Comparison of ENCODE assay signal across 29 mouse cellular contexts in genomic region chr12:82186740-82187139, GRCm38 (mm10). TPM values are rescaled to one million over a fixed set of nuclear protein-coding genes. Genes with fewer than 3 reads are reported as not detected.
DNase-seq lines count a peak whose midpoint lies in the region; ATAC-seq and TF ChIP-seq lines count a peak whose summit lies in the region.
"Had no signal": no experiment of that assay in that cellular context is flagged by ENCODE, and none has a peak within 500 bp of the region (broad histone marks: within the 10 kb centered on the region; RNA-seq: fewer than 3 reads in every experiment).

No protein-coding gene starts in this region.

- peaks cover 39% of the 10 kb centered on the region for H3K4me1 ChIP-seq in heart, embryonic 15.5 days (replicated peaks)
- peaks cover 45% of the 10 kb centered on the region for H3K4me1 ChIP-seq in liver, embryonic 15.5 days (replicated peaks)
- H3K4me1 ChIP-seq in liver, embryonic 11.5 days (replicated peaks; ENCODE audit: control insufficient read depth, insufficient read depth, low read length), result peaks cover 39% of the 10 kb centered on the region
- peaks cover 43% of the 10 kb centered on the region for H3K4me1 ChIP-seq in midbrain, embryonic 10.5 days
- H3K4me1 ChIP-seq in midbrain, postnatal 0 days (ENCODE audit: insufficient read depth, low read length), result no peaks in the 10 kb centered on the region
- peaks cover 53% of the 10 kb centered on the region for H3K4me1 ChIP-seq in embryonic facial prominence, embryonic 10.5 days

- no peak for DNase-seq in heart, postnatal 10 days
- no peak for DNase-seq in liver, embryonic 11.5 days (ENCODE audit: low spot score)
- peak; percentile 3 for DNase-seq in midbrain, embryonic 10.5 days (ENCODE audit: low spot score)
- DNase-seq in midbrain, postnatal 0 days (ENCODE audit: low spot score), result no peak
- DNase-seq in embryonic facial prominence, embryonic 10.5 days (ENCODE audit: low spot score), result peak; percentile 2
- no peak for DNase-seq in adipocyte (ENCODE audit: low spot score)
- DNase-seq: adrenal gland, adult 8-10 months; cerebellum, adult 9-10 months; embryo, embryonic 11 days; gastrocnemius, postnatal 25 days; heart, postnatal 14 days; kidney, adult 8-10 months; kidney, postnatal 10 days; layer of hippocampus, adult 9-11 months; right cerebral cortex, adult 18-20 months; spleen, adult 18-20 months had no signal

- no peak overlapping the region for H3K4me2 ChIP-seq in heart, embryonic 15.5 days
- H3K4me2 ChIP-seq in liver, embryonic 15.5 days, result no peak overlapping the region
- H3K4me2 ChIP-seq in liver, embryonic 11.5 days, result no peak overlapping the region
- H3K4me2 ChIP-seq in midbrain, postnatal 0 days (ENCODE audit: low read depth, low read length, poor library complexity, severe bottlenecking), result no peak overlapping the region
- H3K4me2 ChIP-seq: embryonic facial prominence, embryonic 13.5 days; forebrain, embryonic 15.5 days; intestine, embryonic 15.5 days; limb, embryonic 15.5 days; midbrain, embryonic 11.5 days; neural tube, embryonic 12.5 days had no signal

- H3K9ac ChIP-seq in heart, embryonic 15.5 days, result no peak overlapping the region
- H3K9ac ChIP-seq in liver, embryonic 15.5 days, result no peak overlapping the region
- no peak overlapping the region for H3K9ac ChIP-seq in liver, embryonic 11.5 days (ENCODE audit: low read depth, low read length)
- no peak overlapping the region for H3K9ac ChIP-seq in midbrain, postnatal 0 days (replicated peaks; ENCODE audit: low read length, poor library complexity, severe bottlenecking)
- H3K9ac ChIP-seq: embryonic facial prominence, embryonic 13.5 days; forebrain, embryonic 15.5 days; intestine, embryonic 15.5 days; limb, embryonic 15.5 days; neural tube, embryonic 12.5 days had no signal

- H3K9me3 ChIP-seq in heart, embryonic 15.5 days (replicated peaks), result no peaks in the 10 kb centered on the region
- no peaks in the 10 kb centered on the region for H3K9me3 ChIP-seq in liver, embryonic 15.5 days (replicated peaks)
- H3K9me3 ChIP-seq in liver, embryonic 11.5 days (ENCODE audit: control insufficient read depth, low read length), result no peaks in the 10 kb centered on the region
- H3K9me3 ChIP-seq in midbrain, embryonic 10.5 days (replicated peaks), result peaks cover 26% of the 10 kb centered on the region
- no peaks in the 10 kb centered on the region for H3K9me3 ChIP-seq in midbrain, postnatal 0 days (ENCODE audit: low read length)
- peaks cover 13% of the 10 kb centered on the region; the same call in 1 of the 2 replicates for H3K9me3 ChIP-seq in embryonic facial prominence, embryonic 10.5 days
- H3K9me3 ChIP-seq: forebrain, embryonic 15.5 days; intestine, embryonic 15.5 days; limb, embryonic 10.5 days; limb, embryonic 15.5 days had no signal

- WGBS in heart, embryonic 15.5 days, result 67% methylated on average over 3 of the region's 3 CpGs
- WGBS in liver, embryonic 15.5 days (ENCODE audit: insufficient replicate concordance), result 37% methylated on average over 3 of the region's 3 CpGs
- WGBS in liver, embryonic 11.5 days, result 65% methylated on average over 3 of the region's 3 CpGs
- 76% methylated on average over 3 of the region's 3 CpGs for WGBS in midbrain, embryonic 10.5 days
- 86% methylated on average over 3 of the region's 3 CpGs for WGBS in midbrain, postnatal 0 days
- WGBS in embryonic facial prominence, embryonic 10.5 days, result 82% methylated on average over 3 of the region's 3 CpGs

- no peak for ATAC-seq in heart, embryonic 15.5 days (replicated peaks; ENCODE audit: insufficient number of reproducible peaks, insufficient read depth, low FRiP score, low read depth)
- ATAC-seq in liver, embryonic 15.5 days (ENCODE audit: insufficient read depth), result peak; percentile 25; the same call in 1 of the 2 replicates
- no peak for ATAC-seq in liver, embryonic 11.5 days (replicated peaks; ENCODE audit: low FRiP score)
- no peak for ATAC-seq in midbrain, postnatal 0 days (ENCODE audit: low FRiP score)
- ATAC-seq: forebrain, embryonic 15.5 days; hindbrain, embryonic 16.5 days; intestine, embryonic 15.5 days; midbrain, embryonic 16.5 days had no signal

- H3K36me3 ChIP-seq in heart, embryonic 15.5 days, result peaks cover 10% of the 10 kb centered on the region; the same call in 1 of the 2 replicates
- no peaks in the 10 kb centered on the region for H3K36me3 ChIP-seq in liver, embryonic 15.5 days (replicated peaks)
- H3K36me3 ChIP-seq in liver, embryonic 11.5 days (ENCODE audit: control insufficient read depth, insufficient read depth, low read length), result peaks cover 2% of the 10 kb centered on the region
- peaks cover 30% of the 10 kb centered on the region for H3K36me3 ChIP-seq in midbrain, embryonic 10.5 days
- no peaks in the 10 kb centered on the region for H3K36me3 ChIP-seq in midbrain, postnatal 0 days (ENCODE audit: insufficient read depth, low read length)
- peaks cover 31% of the 10 kb centered on the region for H3K36me3 ChIP-seq in embryonic facial prominence, embryonic 10.5 days (replicated peaks)
- H3K36me3 ChIP-seq: forebrain, embryonic 15.5 days had no signal

- H3K27ac ChIP-seq in heart, embryonic 15.5 days, result peak overlapping the region; percentile 39; the same call in 1 of the 2 replicates
- H3K27ac ChIP-seq in liver, embryonic 15.5 days (replicated peaks), result no peak overlapping the region
- H3K27ac ChIP-seq in liver, embryonic 11.5 days (ENCODE audit: low read depth, low read length), result no peak overlapping the region
- H3K27ac ChIP-seq in midbrain, embryonic 10.5 days (replicated peaks), result no peak overlapping the region
- H3K27ac ChIP-seq in midbrain, postnatal 0 days (ENCODE audit: low read depth, low read length), result no peak overlapping the region
- H3K27ac ChIP-seq in embryonic facial prominence, embryonic 10.5 days (replicated peaks), result no peak overlapping the region
- H3K27ac ChIP-seq: embryonic facial prominence, embryonic 13.5 days; forebrain, embryonic 10.5 days; forebrain, embryonic 15.5 days; limb, embryonic 15.5 days; neural tube, embryonic 12.5 days had no signal

- no peak for TF ChIP-seq CTCF in midbrain, postnatal 0 days (IDR thresholded peaks at IDR 0.05)

- intact Hi-C loops in heart, postnatal 10 days (cut with DNase I), result loop anchor here (5.0 kb wide), 1 partner anchor 36 kb away; no protein-coding TSS in a partner anchor

- no peak overlapping the region for H3K4me3 ChIP-seq in heart, embryonic 15.5 days
- H3K4me3 ChIP-seq in liver, embryonic 15.5 days (replicated peaks), result no peak overlapping the region
- H3K4me3 ChIP-seq in liver, embryonic 11.5 days (ENCODE audit: low read depth, low read length), result no peak overlapping the region
- H3K4me3 ChIP-seq in midbrain, embryonic 10.5 days, result no peak overlapping the region
- no peak overlapping the region for H3K4me3 ChIP-seq in midbrain, postnatal 0 days (ENCODE audit: low read depth, low read length)
- H3K4me3 ChIP-seq in embryonic facial prominence, embryonic 10.5 days, result no peak overlapping the region
- H3K4me3 ChIP-seq: embryonic facial prominence, embryonic 13.5 days; forebrain, embryonic 10.5 days; forebrain, embryonic 15.5 days; intestine, embryonic 15.5 days; limb, embryonic 10.5 days; limb, embryonic 15.5 days; myocyte; neural tube, embryonic 12.5 days had no signal

- no peaks in the 10 kb centered on the region for H3K27me3 ChIP-seq in heart, embryonic 15.5 days
- no peaks in the 10 kb centered on the region for H3K27me3 ChIP-seq in liver, embryonic 15.5 days
- H3K27me3 ChIP-seq in liver, embryonic 11.5 days (replicated peaks; ENCODE audit: control insufficient read depth, insufficient read depth, low read length), result no peaks in the 10 kb centered on the region
- no peaks in the 10 kb centered on the region for H3K27me3 ChIP-seq in midbrain, embryonic 10.5 days (ENCODE audit: low read depth, poor library complexity, severe bottlenecking)
- H3K27me3 ChIP-seq in midbrain, postnatal 0 days (ENCODE audit: insufficient read depth, low read length), result no peaks in the 10 kb centered on the region
- no peaks in the 10 kb centered on the region for H3K27me3 ChIP-seq in embryonic facial prominence, embryonic 10.5 days (replicated peaks; ENCODE audit: low read depth, poor library complexity, severe bottlenecking)
- H3K27me3 ChIP-seq: embryonic facial prominence, embryonic 13.5 days; forebrain, embryonic 15.5 days; intestine, embryonic 15.5 days; limb, embryonic 15.5 days; neural tube, embryonic 12.5 days had no signal

RNA-seq across cellular contexts. Expression of gene Sipa1l1, which starts 17.6 kb away (rescaled TPM):
- 16.9 and 22.3 TPM in 2 replicates for polyA plus RNA-seq in heart, embryonic 15.5 days (2015; fragmentation: Nextera tagmentation; extraction: Ambion mirVana)
- total RNA-seq in heart, postnatal 10 days (2021), result 10 to 100 TPM; 19.4 to 19.9 TPM
- polyA plus RNA-seq in liver, embryonic 15.5 days (2015; fragmentation: Nextera tagmentation; extraction: Ambion mirVana), result 3.7 and 4.0 TPM in 2 replicates
- polyA plus RNA-seq in liver, embryonic 11.5 days (2014; fragmentation: Nextera tagmentation; extraction: Ambion mirVana), result 21.0 and 21.1 TPM in 2 replicates
- polyA plus RNA-seq in midbrain, embryonic 10.5 days (2016; fragmentation: Nextera tagmentation; extraction: Ambion mirVana), result 28.6 and 30.3 TPM in 2 replicates
- total RNA-seq in midbrain, postnatal 0 days (2014; rRNA removed), result 22.2 and 25.6 TPM in 2 replicates
- polyA plus RNA-seq in midbrain, postnatal 0 days (2015; fragmentation: Nextera tagmentation; extraction: Ambion mirVana), result 6.2 and 7.1 TPM in 2 replicates
- polyA plus RNA-seq in embryonic facial prominence, embryonic 10.5 days (2016; fragmentation: Nextera tagmentation; extraction: Ambion mirVana), result 34.0 and 36.5 TPM in 2 replicates

Comparison
In these comparisons a context has a peak if more than half of its experiments do, and no peak if none do; other contexts are left out.
1. DNase-seq: peak in midbrain, embryonic 10.5 days (single experiment) and embryonic facial prominence, embryonic 10.5 days (single experiment); none in heart, postnatal 10 days (0 of 2), liver, embryonic 11.5 days (single experiment), midbrain, postnatal 0 days (single experiment) and adipocyte (single experiment).